Mouse (Mus musculus) stomach, embryonic 16.5 days (tissue): ENCODE measurements around the gene Stx18. TPM values are rescaled to one million over a fixed set of nuclear protein-coding genes. Genes with fewer than 3 reads are reported as not detected.

Experiments used
- ATAC-seq: fragments of 200-750 bp; cut with Nextera tagmentation; 2 replicates; pipeline ENCODE4 v1.8.0; 2017; ENCODE audit warnings: moderate number of reproducible peaks, moderate TSS enrichment; ENCODE audit not compliant: insufficient read depth, low FRiP score
- H3K27ac ChIP-seq: fragments of 300-500 bp; sonication (generic); 2 replicates; pipeline ENCODE4 v1.5.1; 2014; ENCODE audit warnings: low read length
- H3K27me3 ChIP-seq: fragments of 300-500 bp; sonication (generic); 2 replicates; pipeline ENCODE4 v1.6.1; 2014; ENCODE audit warnings: low read length, control low read depth, mixed read lengths; ENCODE audit not compliant: control insufficient read depth, insufficient read depth
- H3K36me3 ChIP-seq: fragments of 300-500 bp; sonication (generic); 2 replicates; pipeline ENCODE4 v1.6.1; 2014; ENCODE audit warnings: low read length; ENCODE audit not compliant: control insufficient read depth, insufficient read depth
- H3K4me1 ChIP-seq: fragments of 300-500 bp; sonication (generic); 2 replicates; pipeline ENCODE4 v1.6.1; 2014; ENCODE audit warnings: low read length, control low read depth, mixed read lengths; ENCODE audit not compliant: control insufficient read depth, insufficient read depth
- H3K4me2 ChIP-seq: fragments of 300-500 bp; sonication (generic); 2 replicates; pipeline ENCODE4 v1.6.1; 2014; ENCODE audit warnings: low read depth, low read length, mixed read lengths
- H3K4me3 ChIP-seq: fragments of 300-500 bp; sonication (generic); replicated peaks from 2 replicates; pipeline ENCODE4 v1.5.1; 2014; ENCODE audit warnings: mild to moderate bottlenecking, low read length
- H3K9ac ChIP-seq: fragments of 300-500 bp; sonication (generic); 2 replicates; pipeline ENCODE4 v1.6.1; 2014; ENCODE audit warnings: low read length
- H3K9me3 ChIP-seq: fragments of 300-500 bp; sonication (generic); replicated peaks from 2 replicates; pipeline ENCODE4 v1.6.1; 2016; ENCODE audit warnings: low read length, control low read depth; ENCODE audit not compliant: control insufficient read depth
- WGBS: fragments of 180-500 bp; shearing (Covaris S2); extraction: QIAGEN DNeasy Blood & Tissue Kit; methylation state at CpG from one replicate; pipeline ENCODE4 v1.1.7; 2014; 5-methylcytosine and 5-hydroxymethylcytosine counted together
- polyA plus RNA-seq: library from polyadenylated mRNA; unstranded; fragments of >200 nt; fragmentation: Nextera tagmentation; extraction: Ambion mirVana; gene quantifications from 2 replicates; pipeline ENCODE4 v1.2.1, GENCODE M21; 2015

Stx18 gene
- polyA plus RNA-seq, 1 experiment from 2014 or later: 45.2 TPM

DNA sequence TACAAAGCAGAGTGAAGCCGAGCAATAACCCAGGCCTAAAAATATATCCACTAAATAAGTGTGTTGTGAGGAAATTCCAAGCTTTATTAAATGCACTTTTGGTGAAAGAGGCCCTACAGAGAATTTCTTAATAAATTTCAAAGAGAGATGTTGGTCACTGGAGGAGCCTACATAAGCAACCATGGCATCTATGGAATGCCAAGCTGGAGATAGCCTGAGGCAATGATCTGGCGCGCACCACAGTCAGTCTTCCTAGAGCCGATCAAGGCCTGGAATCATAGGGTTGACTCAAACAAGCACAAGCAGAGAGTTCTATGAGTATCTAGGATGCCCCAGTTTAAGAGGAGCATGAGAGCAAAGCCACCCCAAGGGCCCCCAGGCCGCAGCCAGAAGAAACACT lies 10.9 kb upstream of the Stx18 start:
- ATAC-seq: no peak
- no peak overlapping the region for H3K27ac ChIP-seq
- H3K4me1 ChIP-seq: no peaks in the 10 kb centered on the region
- no peaks in the 10 kb centered on the region for H3K9me3 ChIP-seq
- H3K9ac ChIP-seq: no peak overlapping the region
- H3K36me3 ChIP-seq: no peaks in the 10 kb centered on the region
- 87% methylated on average over 5 of the region's 5 CpGs for WGBS
- H3K27me3 ChIP-seq: no peaks in the 10 kb centered on the region
- no peak overlapping the region for H3K4me3 ChIP-seq
- no peak overlapping the region for H3K4me2 ChIP-seq

- H3K9ac ChIP-seq: peak overlapping the region; percentile 93
- H3K4me1 ChIP-seq: peaks cover 9% of the 10 kb centered on the region
- no peaks in the 10 kb centered on the region for H3K27me3 ChIP-seq
- H3K4me3 ChIP-seq: peak overlapping the region; percentile 97
- peak overlapping the region; percentile 94 for H3K4me2 ChIP-seq
- H3K27ac ChIP-seq: no peak overlapping the region
- H3K9me3 ChIP-seq: no peaks in the 10 kb centered on the region
- WGBS: 18% methylated on average over 9 of the region's 9 CpGs
- no peak for ATAC-seq
- peaks cover 3% of the 10 kb centered on the region; the same call in 1 of the 2 replicates for H3K36me3 ChIP-seq
Observed at GRCm38 (mm10) chr5:38038274-38038673, 268 bp upstream of the Stx18 start.

- peak overlapping the region; percentile 94 for H3K4me2 ChIP-seq
- H3K4me1 ChIP-seq: peaks cover 9% of the 10 kb centered on the region
- peaks cover 3% of the 10 kb centered on the region; the same call in 1 of the 2 replicates for H3K36me3 ChIP-seq
- WGBS: 23% methylated on average over 9 of the region's 9 CpGs
- H3K9ac ChIP-seq: peak overlapping the region; percentile 93
- H3K27me3 ChIP-seq: no peaks in the 10 kb centered on the region
- H3K4me3 ChIP-seq: peak overlapping the region; percentile 97
- no peaks in the 10 kb centered on the region for H3K9me3 ChIP-seq
- H3K27ac ChIP-seq: no peak overlapping the region
- no peak for ATAC-seq
Observed at GRCm38 (mm10) chr5:38039796-38040195, 1.3 kb downstream of the Stx18 start.

- Histone ChIP-seq H3K27ac (no peak overlapping the region), H3K4me3 (no peak overlapping the region), H3K9me3 (no peaks in the 10 kb centered on the region), H3K27me3 (no peaks in the 10 kb centered on the region), H3K36me3 (peaks cover 3% of the 10 kb centered on the region; the same call in 1 of the 2 replicates), H3K4me2 (no peak overlapping the region), H3K9ac (no peak overlapping the region), H3K4me1 (0 out of 2 replicates have a peak, but pooled peaks cover 4% of the 10 kb centered on the region)
- no peak for ATAC-seq
- WGBS: 61% methylated on average over 2 of the region's 2 CpGs
Observed at GRCm38 (mm10) chr5:38044923-38045322, 6.4 kb downstream of the Stx18 start.

- Histone ChIP-seq H3K4me1 (no peaks in the 10 kb centered on the region), H3K27me3 (no peaks in the 10 kb centered on the region), H3K27ac (no peak overlapping the region), H3K36me3 (no peaks in the 10 kb centered on the region), H3K9ac (no peak overlapping the region), H3K9me3 (no peaks in the 10 kb centered on the region), H3K4me2 (no peak overlapping the region), H3K4me3 (no peak overlapping the region)
- ATAC-seq: no peak
- WGBS: 48% methylated on average over 3 of the region's 3 CpGs
Observed at GRCm38 (mm10) chr5:38048177-38048576, 9.6 kb downstream of the Stx18 start.

DNA sequence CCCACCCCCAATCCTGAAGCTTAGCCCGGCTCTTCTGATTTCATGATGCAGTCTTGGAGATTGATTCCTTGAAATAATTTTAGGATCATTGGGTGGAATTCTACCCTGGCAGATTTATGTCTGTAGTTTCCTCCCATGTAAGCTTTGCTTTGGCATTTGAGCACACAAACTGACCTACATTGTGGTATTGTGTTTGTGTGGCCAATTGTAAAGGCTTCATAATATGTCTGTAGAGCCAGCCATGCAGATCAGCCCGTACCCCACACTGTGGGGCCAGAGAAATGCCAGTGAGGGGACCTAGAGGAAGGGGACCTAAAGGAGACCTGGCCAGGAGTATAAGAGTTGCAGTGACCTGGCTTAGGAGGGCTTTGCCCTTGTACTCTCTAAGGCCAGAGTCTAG lies 22.5 kb downstream of the Stx18 start:
- WGBS: 73% methylated on average over 2 of the region's 2 CpGs
- H3K4me1 ChIP-seq: peaks cover 4% of the 10 kb centered on the region; the same call in 1 of the 2 replicates
- ATAC-seq: no peak
- no peak overlapping the region for H3K4me2 ChIP-seq
- H3K36me3 ChIP-seq: no peaks in the 10 kb centered on the region
- H3K9ac ChIP-seq: no peak overlapping the region
- no peaks in the 10 kb centered on the region for H3K9me3 ChIP-seq
- no peaks in the 10 kb centered on the region for H3K27me3 ChIP-seq
- H3K27ac ChIP-seq: no peak overlapping the region
- H3K4me3 ChIP-seq: no peak overlapping the region

DNA sequence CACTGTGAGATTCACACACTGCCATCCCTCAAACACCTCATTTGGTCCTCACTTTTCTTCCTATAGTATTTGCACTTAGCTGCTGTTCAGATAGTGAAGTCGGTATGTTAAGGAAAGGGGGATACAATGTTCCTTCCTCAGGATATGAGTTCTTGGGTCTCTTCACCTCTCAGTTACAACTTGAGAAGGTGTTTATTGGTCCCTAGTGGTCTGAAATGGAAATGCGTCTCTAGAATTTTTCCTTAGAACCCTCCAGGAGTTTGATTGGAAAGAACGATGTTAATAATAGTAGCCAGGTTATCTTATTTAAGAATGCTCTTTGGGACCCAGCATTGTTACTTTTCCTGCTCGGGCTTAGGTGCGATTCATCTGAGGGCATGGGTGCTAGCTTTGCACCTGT lies 24.2 kb downstream of the Stx18 start:
- no peak for ATAC-seq
- H3K9ac ChIP-seq: no peak overlapping the region
- WGBS: 17% methylated on average over 5 of the region's 5 CpGs
- H3K4me2 ChIP-seq: no peak overlapping the region
- peaks cover 4% of the 10 kb centered on the region; the same call in 1 of the 2 replicates for H3K4me1 ChIP-seq
- no peak overlapping the region for H3K4me3 ChIP-seq
- H3K27ac ChIP-seq: no peak overlapping the region
- H3K36me3 ChIP-seq: no peaks in the 10 kb centered on the region
- H3K27me3 ChIP-seq: no peaks in the 10 kb centered on the region
- no peaks in the 10 kb centered on the region for H3K9me3 ChIP-seq

DNA sequence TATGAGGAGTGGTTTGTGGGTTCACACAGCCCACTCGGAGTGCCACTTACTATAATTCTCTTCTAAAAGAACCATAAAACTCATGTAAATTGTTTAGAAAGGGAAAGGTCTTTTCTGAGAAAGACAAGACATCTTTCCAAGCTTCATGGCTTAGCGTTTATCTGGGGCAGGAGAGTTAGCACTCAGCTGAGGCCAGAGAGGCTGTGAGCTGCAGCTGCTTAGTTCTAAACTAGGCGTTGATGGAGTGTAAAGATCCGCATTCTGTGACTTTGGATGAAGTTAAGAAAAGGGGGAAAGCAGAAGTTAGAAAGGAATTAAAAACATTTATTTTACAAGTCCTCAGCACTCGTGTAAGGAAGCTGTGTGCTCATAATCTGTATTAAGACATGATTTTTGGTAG lies 24.8 kb downstream of the Stx18 start:
- H3K27ac ChIP-seq: no peak overlapping the region
- no peaks in the 10 kb centered on the region for H3K36me3 ChIP-seq
- no peak for ATAC-seq
- no peak overlapping the region for H3K4me3 ChIP-seq
- no peaks in the 10 kb centered on the region for H3K27me3 ChIP-seq
- no peak overlapping the region for H3K9ac ChIP-seq
- H3K4me2 ChIP-seq: no peak overlapping the region
- peaks cover 4% of the 10 kb centered on the region; the same call in 1 of the 2 replicates for H3K4me1 ChIP-seq
- WGBS: 59% methylated on average over 5 of the region's 5 CpGs
- no peaks in the 10 kb centered on the region for H3K9me3 ChIP-seq

GRCm38 (mm10) chr5:38064043-38064575 lies 25.6 kb downstream of the Stx18 start:
- Histone ChIP-seq H3K9ac (no peak overlapping the region), H3K36me3 (no peaks in the 10 kb centered on the region), H3K4me3 (no peak overlapping the region), H3K9me3 (no peaks in the 10 kb centered on the region), H3K27me3 (no peaks in the 10 kb centered on the region), H3K4me1 (peaks cover 4% of the 10 kb centered on the region; the same call in 1 of the 2 replicates), H3K27ac (no peak overlapping the region), H3K4me2 (no peak overlapping the region)
- WGBS: 91% methylated on average over 4 of the region's 4 CpGs
- no peak for ATAC-seq
